Mouse (Mus musculus) megakaryocyte progenitor cell, adult 5-6 weeks (primary cell): ENCODE results near the gene Gm20521. TPM values are rescaled to one million over a fixed set of nuclear protein-coding genes. Genes with fewer than 3 reads are reported as not detected.
A peak's percentile ranks its signal among the peaks of the same experiment; 100 is the strongest.

Source experiments
- ATAC-seq: replicated peaks from 2 replicates; pipeline ENCODE4 v1.8.0; 2016; ENCODE audit warnings: mild to moderate bottlenecking, moderate TSS enrichment, inconsistent platforms; ENCODE audit not compliant: poor library complexity
- total RNA-seq, 2 experiments: library from RNA; stranded (forward) in 1 of 2; stranded (reverse) in 1 of 2; fragments of 157-497, 149-512 nt in 1 of 2; fragments of 200-1000 nt in 1 of 2; gene quantifications; 2 replicates each; pipeline versions ENCODE4 v1.2.3 to v1.2.4; 2015 to 2017

The Gm20521 gene
- total RNA-seq, 2 experiments from 2014 or later: 1.5 TPM; not detected in 1

DNA sequence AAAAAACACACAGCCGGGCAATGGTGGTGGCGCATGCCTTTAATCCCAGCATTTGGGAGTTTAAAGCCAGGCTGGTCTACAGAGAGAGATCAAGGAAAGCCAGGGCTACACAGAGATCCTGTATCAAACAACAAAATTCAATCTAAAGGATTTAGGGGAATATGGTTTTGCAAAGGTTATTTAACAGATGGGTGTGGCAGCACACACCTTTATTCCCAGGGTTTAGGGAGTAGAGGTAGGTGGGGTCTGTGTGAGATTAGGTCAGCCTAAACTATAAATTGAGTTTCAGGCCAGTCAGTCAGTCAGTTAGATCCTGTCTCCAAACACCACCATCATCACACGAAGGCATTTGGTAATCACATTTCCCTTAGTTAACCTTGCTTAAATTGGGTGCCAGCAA is 9.0 kb downstream of the Gm20521 start, which contains the start of gene Pabpn1:
Gene Pabpn1, plus strand, starts transcription at position 301 of the 400 bp plus-strand sequence.
- no peak for ATAC-seq

DNA sequence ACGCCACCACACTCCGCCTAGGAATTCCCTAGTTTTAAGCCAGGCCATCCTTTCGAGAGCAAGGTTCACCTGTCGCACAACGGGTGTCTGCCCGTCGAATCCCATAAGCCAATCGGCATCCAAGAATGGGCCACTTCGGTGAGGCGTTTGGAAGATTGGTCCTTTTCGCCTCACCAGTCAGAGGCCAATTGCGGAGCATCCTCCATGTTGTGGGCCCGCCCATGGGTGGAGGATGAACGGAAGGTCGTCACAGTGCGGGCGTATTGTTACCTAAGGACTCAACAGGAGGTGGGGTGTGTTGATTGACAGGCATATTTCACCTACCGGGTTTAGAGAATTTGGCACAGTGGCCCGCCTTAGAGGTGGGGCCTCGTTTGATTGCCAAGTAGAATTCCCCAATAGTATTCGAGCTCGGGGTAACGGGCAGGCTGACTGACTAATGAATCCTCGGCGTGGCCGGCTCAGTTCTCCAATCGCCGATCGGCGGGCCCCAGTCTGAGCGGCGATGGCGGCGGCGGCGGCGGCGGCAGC is 10.5 kb downstream of the Gm20521 start:
- peak; percentile 97 for ATAC-seq

DNA sequence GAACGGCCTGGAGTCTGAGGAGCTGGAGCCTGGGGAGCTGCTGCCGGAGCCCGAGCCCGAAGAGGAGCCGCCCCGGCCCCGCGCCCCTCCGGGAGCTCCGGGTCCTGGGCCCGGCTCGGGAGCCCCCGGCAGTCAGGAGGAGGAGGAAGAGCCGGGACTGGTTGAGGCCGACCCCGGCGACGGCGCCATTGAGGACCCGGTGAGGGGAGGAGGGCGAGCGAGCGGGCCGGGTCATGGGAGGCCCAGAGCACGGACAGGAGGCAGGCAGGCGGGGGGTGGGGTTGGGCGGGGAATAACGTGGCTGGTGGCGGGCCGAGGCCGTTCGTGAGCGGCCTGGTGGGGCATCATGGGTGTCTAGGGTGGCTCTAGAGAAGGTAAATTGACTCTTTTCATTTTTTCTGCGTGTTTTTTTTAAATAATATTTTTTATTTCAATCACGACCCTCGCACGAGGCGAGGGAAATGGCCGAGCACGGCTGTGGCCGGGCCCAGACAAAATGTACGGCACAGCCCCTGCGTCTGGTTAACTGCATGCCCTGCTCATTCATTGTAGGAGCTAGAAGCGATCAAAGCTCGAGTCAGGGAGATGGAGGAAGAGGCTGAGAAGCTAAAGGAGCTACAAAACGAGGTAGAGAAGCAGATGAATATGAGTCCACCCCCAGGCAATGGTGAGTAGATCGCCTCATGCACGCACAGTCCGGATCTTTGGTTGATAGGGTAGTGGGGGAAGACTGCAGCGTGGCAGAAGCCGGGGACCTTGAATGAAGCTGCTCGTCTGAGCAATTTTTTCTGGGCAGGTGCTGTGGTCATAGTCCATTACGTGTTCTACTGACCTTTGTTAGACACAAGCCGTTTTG is 11.3 kb downstream of the Gm20521 start:
- peak; percentile 20 for ATAC-seq

DNA sequence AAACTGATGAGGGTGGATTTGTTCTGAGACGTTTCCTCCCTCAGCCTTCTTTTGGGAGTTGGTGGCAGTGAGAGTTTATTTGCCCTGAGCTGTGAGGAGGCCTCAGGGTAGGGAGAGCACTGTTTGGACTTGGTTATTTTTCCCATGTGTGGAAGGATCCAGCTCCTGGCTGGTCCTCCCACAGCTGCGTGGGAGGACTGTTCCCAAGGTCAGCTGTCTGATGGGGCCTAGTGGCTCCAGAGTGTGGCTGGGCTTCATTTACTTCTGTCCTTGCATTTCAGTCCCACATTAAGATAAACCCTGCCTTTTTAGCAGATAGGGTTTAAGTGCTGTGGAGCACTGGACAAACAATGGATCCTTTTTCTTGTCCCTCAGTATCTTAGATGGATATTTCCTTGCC is 14.2 kb downstream of the Gm20521 start:
- no peak for ATAC-seq

DNA sequence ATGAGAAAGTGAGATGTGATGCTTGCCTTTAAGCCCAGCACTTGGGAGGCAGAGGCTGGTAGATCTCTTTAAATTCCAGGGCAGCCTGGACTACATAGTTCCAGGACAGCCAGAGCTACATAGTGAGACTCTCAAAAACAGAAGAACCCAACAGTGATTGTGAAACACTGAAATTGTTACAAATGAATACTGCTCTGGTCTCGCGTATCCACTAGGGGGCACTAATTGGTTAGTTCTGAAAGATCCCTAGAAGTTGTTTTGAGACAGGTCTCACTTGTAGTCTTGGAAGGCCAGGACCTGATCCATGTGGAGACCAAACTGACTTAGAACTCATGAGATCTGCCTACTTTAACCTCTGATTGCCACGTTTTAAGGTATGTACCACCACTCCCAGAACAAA is 17.1 kb downstream of the Gm20521 start:
- ATAC-seq: peak; percentile 88

DNA sequence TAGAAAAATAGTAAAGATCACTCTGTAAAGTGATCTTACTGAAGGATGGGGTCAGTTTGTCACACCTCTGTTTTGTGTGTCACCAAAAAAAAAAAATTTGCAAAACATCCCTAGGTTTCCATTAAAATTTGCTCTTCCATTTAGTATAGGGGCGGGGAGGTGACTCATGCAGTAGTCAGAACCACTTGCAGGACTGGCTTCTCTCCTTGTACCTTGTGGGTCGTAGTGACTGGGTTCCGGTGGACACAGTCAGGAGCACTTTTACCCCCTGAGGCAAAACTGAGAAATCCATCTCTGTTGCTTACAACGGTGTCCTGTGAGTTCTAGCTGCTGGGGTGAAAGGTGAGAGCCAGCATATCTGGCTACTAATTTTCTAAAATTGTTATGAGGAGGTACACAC is 20.4 kb downstream of the Gm20521 start:
- no peak for ATAC-seq

DNA sequence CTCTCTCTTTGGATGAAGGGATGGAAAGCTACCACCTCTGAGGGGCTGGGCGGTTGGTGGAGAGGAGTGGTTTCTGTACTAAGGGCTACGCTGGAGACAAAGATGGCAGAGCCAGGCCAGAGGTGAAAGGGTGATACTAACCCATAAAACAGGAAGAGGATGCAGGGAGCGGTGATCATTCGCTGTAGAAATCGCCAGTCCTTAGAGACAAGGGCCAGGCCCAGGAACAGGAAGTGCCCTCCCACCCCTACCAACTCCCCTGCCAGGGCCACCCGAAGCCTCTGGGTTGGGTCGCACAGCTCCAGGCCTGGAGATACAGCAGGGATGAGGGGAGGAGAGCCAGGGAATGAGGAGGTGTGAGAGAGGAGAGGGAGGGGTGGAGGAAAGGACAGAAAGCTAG is 25.4 kb downstream of the Gm20521 start:
- peak; percentile 42; the same call in 1 of the 2 replicates for ATAC-seq

DNA sequence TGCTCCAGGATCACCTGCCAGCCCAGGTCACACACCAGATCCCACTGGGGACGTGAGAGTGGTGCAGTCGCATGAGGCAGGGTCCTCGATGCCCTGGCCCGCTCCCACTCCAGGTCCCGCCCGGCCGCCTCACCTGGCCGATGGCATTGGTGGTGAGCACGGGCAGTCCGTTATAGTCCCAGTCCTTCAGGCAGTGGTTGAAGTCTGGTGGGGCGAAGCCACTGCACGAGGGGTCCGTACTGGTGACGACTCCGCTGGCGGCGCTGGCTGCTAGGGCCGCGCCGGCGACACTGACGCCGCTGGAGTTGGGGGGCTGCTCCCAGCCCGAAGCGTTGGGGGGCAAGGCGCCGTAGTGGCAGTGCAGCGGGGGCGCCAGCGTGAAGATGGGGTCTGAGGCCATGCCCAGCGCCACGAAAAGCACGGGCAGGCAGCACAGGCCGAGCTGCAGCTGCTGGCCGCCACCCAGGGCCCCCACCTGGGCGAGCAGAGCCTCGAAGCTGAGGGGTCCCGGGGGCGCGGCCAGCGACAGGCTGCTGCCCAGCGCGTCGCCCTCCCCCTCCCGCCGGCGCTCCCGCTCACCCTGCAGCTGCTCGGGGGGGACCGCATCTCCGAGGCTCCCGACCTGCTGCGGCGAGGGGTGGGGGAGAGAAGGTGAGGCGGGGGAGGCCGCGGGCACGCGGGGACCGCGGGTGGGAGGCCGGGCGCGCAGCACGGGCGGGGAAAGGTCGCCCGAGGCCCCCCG is 29.0 kb downstream of the Gm20521 start:
- no peak for ATAC-seq

DNA sequence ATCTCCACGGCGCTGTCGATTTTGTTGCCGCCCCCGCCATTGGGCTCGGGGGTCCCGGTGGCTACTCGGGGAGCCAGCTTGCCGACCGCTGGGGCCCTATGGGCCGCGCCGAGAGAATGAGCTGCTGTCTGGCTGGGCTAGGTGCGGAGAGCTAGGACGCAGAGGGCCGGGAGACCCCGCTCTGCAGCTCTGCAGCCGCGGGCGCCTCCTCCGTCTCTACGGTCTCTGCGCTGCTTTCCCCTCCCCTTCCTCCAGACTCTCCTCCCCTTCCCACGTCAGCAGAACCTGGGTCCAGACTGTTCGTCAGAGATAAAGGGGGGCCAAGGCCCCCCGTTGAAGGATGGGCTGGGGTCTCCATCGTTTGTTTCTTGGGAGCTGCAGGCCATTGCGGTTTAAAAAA is 29.6 kb downstream of the Gm20521 start, which contains the start of gene Slc22a17:
Gene Slc22a17, minus strand, starts transcription at position 247 of the 400 bp plus-strand sequence.
- peak; percentile 70 for ATAC-seq

DNA sequence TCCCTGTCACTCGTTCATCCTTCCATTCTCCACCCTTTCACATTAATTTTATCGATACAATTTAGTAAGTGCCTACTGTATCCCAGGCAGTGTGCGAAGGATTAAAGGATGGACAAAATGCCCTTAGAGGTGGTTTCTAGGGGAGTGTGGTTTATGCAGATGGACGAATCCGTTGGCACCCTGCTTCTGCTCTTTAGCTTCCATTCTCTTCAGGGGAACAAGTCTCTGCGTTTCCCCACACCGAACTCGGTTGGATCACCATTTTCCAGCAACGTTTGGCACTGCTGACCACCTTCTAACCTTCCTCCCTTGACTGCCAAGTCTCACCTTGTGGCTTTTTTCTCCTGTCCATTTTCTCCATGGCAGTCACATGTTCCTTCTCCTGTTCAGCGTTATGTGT is 30.1 kb downstream of the Gm20521 start:
- ATAC-seq: no peak

DNA sequence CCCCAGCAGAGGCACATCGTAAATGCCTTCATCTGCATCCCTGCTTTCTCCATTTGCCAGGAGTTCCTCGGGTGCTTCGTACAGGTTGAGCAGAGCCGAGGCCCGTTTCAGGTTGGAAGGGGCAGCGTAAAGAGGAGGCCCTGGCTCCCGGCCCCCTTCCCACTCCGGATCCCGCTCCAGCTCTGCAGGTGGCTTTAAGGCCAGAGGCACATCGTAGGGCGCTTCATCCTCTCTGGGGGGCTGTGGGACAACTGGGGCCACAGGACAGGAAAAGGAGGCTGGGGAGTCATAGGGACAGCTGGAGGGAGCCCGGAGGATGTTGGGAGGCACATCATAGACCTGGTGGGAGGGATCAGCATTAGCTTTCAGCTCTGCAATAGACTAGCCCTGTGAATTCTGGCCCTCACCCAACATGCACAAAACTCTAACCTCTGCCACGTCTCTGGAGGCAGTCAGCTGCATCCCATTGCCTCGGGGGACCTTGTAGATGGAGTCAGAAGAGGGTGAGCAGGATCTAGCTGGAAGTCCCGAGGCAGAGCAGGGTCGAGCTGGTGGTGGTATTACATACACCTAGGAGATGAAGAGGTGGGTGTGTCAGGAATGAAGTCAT is 36.9 kb downstream of the Gm20521 start:
- ATAC-seq: no peak

DNA sequence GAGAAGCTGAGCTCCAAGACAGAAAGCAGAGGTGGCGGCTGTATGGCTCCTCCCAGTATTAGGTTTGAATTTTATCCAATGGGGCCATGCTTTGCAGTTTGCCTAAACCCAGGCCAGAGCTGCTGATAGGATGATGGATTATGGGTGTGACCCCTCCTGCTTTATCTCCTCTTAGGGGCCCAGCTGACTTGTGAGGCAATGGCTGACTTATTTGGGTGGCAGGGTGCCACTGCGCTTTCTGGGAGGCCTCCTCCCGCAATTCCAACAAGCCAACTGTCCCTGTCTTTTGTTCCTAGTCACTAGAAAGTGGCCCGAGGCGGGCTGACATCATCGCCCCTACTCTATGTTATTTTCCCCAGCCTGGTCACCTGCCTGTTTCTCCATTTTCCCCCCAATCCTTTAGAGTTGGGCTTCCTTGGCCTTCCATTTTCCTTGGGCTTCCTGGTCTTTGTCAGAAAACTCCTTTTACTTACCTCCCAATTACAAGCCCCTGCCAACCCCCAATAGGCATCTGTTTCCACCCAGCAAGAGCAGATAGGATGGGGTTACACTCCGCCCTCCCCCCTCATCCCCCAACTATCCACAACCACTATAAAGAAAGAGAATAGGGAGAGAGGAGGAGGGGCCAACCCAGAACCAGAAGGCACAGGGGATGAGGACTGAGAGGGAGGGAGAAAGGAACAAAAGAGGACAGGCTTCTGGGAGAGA is 41.6 kb downstream of the Gm20521 start:
- peak; percentile 67 for ATAC-seq

DNA sequence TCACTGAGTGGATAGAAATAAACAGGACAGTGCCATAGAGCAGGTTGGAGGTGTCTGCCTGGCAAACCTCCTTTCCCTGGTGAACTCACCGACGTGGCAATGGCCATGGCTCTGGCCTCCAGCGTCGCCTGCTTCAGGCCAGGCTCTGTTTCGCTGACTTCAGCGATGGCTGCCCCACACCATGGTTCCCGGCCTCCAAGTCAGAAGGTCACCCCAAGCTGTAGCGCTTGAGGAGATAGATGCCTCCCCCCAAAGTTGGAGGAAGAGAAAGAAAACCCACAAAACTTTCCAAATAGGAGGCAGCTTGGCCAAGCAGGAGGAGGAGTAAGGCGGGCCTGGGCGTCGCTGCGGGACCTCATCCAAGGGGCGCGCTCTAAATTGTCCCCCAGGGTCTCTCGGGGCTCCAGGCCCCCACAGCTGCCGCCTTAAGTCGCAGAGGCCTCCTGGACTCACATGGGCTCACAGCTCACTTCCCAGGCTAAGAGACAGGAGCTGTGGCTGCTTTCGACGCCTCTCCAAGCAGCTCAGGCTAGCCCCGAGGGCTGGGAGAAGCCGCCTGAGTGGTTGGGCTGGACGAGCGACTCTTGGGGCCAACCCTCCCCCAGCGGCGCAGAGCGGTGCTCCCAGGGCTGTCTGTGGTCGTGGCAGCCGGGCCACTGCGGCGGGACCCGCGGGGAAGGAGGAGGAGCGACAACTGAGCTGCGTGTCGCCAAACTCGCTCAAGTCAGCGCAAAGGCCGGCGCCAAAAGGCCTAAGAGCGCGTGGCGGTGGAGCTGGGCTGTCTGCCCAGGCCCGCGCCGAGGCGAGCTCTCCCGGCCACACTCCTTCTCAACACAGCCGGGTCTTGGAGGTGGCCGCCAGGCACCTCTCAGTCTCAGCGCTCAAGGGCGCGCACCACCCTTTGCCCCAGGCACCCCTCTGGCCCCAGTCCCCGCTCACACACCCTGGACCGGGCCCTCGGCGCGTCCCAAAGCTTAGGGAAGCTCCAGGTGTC is 42.4 kb downstream of the Gm20521 start, which contains the start of gene Efs:
Gene Efs, minus strand, starts transcription at position 778 of the 994 bp plus-strand sequence.
- ATAC-seq: peak; percentile 35

DNA sequence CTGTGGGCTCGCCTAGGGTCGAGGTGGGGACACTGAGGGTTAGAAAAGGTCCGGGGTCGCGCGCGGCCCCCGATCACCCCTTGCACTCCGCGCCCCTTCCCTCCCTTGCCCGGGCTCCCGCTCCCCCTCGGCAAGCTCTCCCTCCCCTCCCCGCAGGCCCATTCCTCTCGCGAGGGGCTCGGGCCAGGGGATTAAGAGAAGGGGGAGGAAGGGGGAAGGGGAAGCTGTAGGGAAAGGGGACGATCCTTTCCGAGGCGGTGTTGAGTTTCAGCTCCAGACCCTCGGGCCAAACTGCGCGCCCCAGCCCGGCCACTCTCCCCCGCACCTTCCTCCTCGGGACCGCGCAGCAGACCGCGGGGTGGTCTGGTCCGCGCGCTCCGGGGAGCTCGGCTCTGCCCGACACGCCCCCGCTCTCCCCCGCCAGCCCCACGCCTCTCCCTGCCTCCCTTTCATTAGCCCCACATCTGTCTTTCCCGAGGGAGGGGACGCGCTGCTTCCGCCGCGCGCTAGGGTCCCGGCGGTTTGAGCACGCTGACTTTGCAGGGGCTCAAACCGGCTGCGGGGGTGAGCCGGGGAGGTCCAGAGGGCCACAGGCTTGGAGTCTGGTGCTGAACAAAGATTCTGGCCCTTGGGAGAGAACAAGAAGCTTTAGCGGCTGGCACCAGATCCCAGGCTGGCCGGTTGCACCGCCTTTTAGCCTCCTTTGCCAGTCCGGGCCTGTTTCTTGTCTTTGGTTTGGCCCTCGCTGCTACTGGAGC is 43.3 kb downstream of the Gm20521 start:
- no peak for ATAC-seq

DNA sequence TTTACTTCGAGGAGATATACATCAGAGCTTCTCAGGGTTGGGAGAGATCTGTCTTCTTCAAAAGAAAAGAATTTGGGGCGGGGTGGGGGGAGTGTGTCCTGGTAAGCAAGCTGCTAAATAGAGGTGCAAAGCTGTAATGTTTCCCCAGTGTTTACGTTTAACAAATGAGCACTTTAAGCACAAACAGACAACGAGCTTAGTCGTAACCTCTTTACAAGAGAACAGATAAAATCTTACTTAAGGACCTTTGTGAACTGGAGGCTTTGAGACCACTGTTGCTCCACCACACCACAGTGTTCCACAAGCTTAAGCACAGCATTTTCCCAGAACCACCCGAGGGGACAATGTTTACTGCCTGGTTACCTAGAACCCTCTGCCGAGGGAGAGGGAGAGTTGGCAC is 44.1 kb downstream of the Gm20521 start:
- ATAC-seq: no peak

DNA sequence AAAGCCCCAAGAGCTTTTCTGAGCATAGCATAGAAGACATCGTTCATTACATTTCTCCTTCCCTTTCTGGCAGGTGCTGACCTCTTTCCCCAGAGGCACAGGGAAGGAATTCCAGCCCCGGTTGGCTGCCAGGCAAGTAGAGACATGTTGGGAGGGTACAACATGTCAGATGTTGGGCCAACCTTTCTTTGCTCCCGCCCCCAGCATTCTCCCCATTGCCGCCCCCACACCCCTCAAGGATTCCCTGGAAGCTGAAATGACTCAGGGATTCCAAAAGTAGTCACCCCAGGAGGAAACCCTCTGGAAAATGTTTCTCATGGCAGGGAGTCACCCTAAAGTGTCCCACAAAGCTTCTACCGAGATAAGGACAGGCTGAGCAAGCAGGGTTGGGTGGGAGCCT is 46.6 kb downstream of the Gm20521 start:
- no peak for ATAC-seq

DNA sequence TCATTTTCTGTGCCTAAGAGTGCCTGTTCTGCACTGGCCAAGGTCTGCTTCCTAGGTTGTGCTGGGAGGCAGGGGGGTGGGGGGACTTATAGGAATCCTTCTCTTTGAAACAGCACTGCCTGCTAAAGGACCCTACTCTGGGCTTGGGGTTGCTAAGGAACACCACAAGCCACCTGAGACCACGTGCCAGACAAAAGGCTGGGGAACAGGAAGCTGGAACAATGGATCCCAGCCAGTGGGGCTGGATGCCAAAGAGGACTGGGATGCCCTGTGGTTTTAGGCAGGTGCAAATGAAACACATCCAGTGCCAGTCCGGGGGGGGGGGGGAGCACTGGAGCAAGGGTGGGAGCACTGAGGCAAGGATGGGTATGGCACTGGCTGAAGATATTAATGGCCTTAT is 47.2 kb downstream of the Gm20521 start:
- no peak for ATAC-seq

DNA sequence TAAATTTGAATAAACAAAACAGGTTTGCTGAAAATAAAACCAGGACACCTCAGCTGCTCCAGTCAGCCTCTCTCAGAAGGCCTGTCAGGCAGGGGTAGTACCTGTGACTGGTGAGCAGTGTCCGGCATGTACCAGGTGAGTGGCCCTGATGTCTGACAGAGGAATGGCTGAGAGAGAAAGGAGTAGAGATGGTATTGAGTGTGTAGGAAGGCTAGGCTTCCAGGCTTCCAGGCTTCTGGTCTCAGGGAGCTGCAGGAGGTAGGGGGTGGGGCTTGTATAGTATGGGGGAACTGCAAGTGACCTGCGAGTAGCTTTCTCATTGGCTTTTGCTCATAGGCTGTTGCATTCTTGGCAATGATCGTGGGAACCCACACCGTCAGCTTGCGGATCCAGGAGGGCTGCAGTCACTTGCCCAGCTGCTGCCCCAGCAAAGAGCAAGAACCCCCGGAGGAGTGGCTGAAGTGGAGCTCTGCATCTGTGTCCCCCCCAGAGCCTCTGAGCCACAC is 49.5 kb downstream of the Gm20521 start, which contains the start of gene Il25:
Gene Il25, plus strand, starts transcription at position 51 of the 506 bp plus-strand sequence.
- no peak for ATAC-seq
